Mouse (Mus musculus) intestine, embryonic 14.5 days (tissue): ENCODE data around the gene Rbm12. TPM values are rescaled to one million over a fixed set of nuclear protein-coding genes. Genes with fewer than 3 reads are reported as not detected.

ENCODE experiments used
- ATAC-seq: fragments of 200-750 bp; cut with Nextera tagmentation; replicated peaks from 2 replicates; pipeline ENCODE4 v1.8.0; 2017; ENCODE audit warnings: low read depth, moderate number of reproducible peaks, moderate TSS enrichment, moderate library complexity; ENCODE audit not compliant: low FRiP score, low TSS enrichment
- DNase-seq: peaks from one replicate; pipeline ENCODE4 v3.0.0-alpha.2; 2018; ENCODE audit warnings: low spot score
- H3K27ac ChIP-seq: fragments of 300-500 bp; sonication (generic); 2 replicates; pipeline ENCODE4 v1.5.1; 2014; ENCODE audit warnings: low read depth, mild to moderate bottlenecking, control low read depth
- H3K27me3 ChIP-seq: fragments of 300-500 bp; sonication (generic); replicated peaks from 2 replicates; pipeline ENCODE4 v1.6.1; 2014; ENCODE audit warnings: low read length, control low read depth; ENCODE audit not compliant: control insufficient read depth, insufficient read depth
- H3K36me3 ChIP-seq: fragments of 300-500 bp; sonication (generic); 2 replicates; pipeline ENCODE4 v1.6.1; 2014; ENCODE audit warnings: low read length, control low read depth; ENCODE audit not compliant: control insufficient read depth, insufficient read depth
- H3K4me1 ChIP-seq: fragments of 300-500 bp; sonication (generic); replicated peaks from 2 replicates; pipeline ENCODE4 v1.6.1; 2014; ENCODE audit warnings: low read length, control low read depth, mixed read lengths; ENCODE audit not compliant: control insufficient read depth, insufficient read depth
- H3K4me2 ChIP-seq: fragments of 300-500 bp; sonication (generic); 2 replicates; pipeline ENCODE4 v1.6.1; 2014; ENCODE audit warnings: low read length
- H3K4me3 ChIP-seq: fragments of 300-500 bp; sonication (generic); 2 replicates; pipeline ENCODE4 v1.5.1; 2014; ENCODE audit warnings: low read depth, low read length, control low read depth, mixed read lengths
- H3K9ac ChIP-seq: fragments of 300-500 bp; sonication (generic); 2 replicates; pipeline ENCODE4 v1.6.1; 2014; ENCODE audit warnings: mild to moderate bottlenecking, low read length
- H3K9me3 ChIP-seq: fragments of 300-500 bp; sonication (generic); 2 replicates; pipeline ENCODE4 v1.6.1; 2016; ENCODE audit warnings: low read length, control low read depth; ENCODE audit not compliant: control insufficient read depth
- WGBS: fragments of 180-500 bp; shearing (Covaris S2); extraction: QIAGEN DNeasy Blood & Tissue Kit; methylation state at CpG from one replicate; pipeline ENCODE4 v1.1.7; 2014; 5-methylcytosine and 5-hydroxymethylcytosine counted together
- polyA plus RNA-seq: library from polyadenylated mRNA; unstranded; fragments of >200 nt; fragmentation: Nextera tagmentation; extraction: Ambion mirVana; gene quantifications from 2 replicates; pipeline ENCODE4 v1.2.1, GENCODE M21; 2014

Rbm12 gene
- polyA plus RNA-seq = 29.1 and 31.6 TPM in 2 replicates

DNA sequence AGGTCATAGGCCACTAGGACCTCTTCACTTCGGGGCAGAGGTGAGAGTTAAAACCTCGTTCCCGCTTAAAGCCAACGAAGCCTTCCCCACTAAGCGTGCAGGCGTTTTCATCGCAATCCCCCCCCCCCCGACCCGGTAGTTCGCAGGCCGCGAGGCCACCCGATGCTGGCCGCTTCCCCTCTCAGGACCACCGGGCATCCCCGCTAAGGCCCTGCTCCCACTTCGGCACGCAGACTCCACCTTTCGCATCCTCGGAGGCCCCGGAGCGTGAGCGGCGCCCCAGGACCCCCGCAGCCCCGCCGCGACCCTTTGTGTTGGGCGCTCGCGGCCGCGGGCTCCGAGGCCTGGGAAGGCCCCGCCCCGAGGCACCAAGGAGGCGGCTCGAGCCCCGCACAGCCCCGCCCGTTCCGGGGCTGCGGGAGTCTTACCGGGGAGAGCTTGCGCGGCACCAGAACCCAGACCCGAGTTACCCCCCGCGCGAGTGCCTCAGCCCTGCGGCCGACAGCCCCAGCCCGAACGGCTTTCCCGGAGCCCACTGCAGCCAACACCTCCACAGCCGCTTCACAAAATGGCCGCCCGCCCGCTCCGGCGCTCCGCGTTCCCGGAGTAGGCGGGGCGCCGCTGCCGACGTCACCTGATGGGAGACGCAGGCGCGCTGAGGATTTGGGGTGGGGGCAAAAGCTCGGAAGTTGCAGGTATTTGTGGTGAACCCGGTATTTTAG lies at the start of gene Rbm12, which contains the start of gene Cpne1:
Gene Rbm12 (minus strand): TSS at position 621 of the 722 bp plus-strand sequence.
Gene Cpne1 (minus strand): TSS at position 608 of the 722 bp plus-strand sequence.
- no peaks in the 10 kb centered on the region for H3K9me3 ChIP-seq
- peak; percentile 98 for DNase-seq
- H3K36me3 ChIP-seq = peaks cover 5% of the 10 kb centered on the region
- H3K4me1 ChIP-seq = peaks cover 9% of the 10 kb centered on the region
- H3K27me3 ChIP-seq = no peaks in the 10 kb centered on the region
- H3K4me3 ChIP-seq = peak within 1 kb of the TSS; percentile 97
- whole genome bisulfite sequencing = under 1% methylated on average over 62 of the region's 74 CpGs
- H3K9ac ChIP-seq = peak within 1 kb of the TSS; percentile 97
- H3K27ac ChIP-seq = peak within 1 kb of the TSS; percentile 92
- peak within 1 kb of the TSS; percentile 83 for H3K4me2 ChIP-seq
- ATAC-seq = peak; percentile 94

DNA sequence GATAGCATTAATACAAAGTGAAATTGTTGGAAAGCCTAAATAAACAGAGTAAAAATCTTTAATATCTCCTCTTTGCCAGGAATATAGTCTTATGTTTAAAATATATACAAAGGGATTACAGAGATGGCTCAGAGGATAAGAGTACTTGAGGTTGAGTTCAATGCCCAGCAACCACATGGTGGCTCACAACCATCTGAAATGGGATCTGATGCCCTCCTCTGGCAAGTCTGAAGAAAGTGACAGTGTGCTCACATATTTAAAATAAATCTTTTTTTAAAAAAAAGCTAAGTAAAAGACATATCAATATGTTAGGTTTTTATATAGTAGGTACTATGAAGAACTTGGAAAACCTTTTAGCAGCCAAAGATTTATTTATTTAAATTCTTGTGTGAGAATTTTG lies 39.8 kb upstream of the Rbm12 start:
- Histone ChIP-seq H3K36me3 (peaks cover 91% of the 10 kb centered on the region), H3K9ac (no peak overlapping the region), H3K27me3 (no peaks in the 10 kb centered on the region), H3K4me1 (no peaks in the 10 kb centered on the region), H3K4me3 (no peak overlapping the region), H3K4me2 (no peak overlapping the region), H3K27ac (no peak overlapping the region), H3K9me3 (no peaks in the 10 kb centered on the region)
- ATAC-seq (no peak), DNase-seq (no peak)

GRCm38 (mm10) chr2:156147316-156147915 lies 35.6 kb upstream of the Rbm12 start:
- H3K36me3 ChIP-seq = peaks cover 63% of the 10 kb centered on the region
- H3K27ac ChIP-seq = no peak overlapping the region
- no peak overlapping the region for H3K4me3 ChIP-seq
- no peak overlapping the region for H3K9ac ChIP-seq
- no peak for ATAC-seq
- WGBS = 81% methylated on average over 3 of the region's 3 CpGs
- H3K4me1 ChIP-seq = peaks cover 5% of the 10 kb centered on the region; the same call in 1 of the 2 replicates
- no peaks in the 10 kb centered on the region for H3K27me3 ChIP-seq
- no peak for DNase-seq
- no peaks in the 10 kb centered on the region for H3K9me3 ChIP-seq
- no peak overlapping the region for H3K4me2 ChIP-seq

DNA sequence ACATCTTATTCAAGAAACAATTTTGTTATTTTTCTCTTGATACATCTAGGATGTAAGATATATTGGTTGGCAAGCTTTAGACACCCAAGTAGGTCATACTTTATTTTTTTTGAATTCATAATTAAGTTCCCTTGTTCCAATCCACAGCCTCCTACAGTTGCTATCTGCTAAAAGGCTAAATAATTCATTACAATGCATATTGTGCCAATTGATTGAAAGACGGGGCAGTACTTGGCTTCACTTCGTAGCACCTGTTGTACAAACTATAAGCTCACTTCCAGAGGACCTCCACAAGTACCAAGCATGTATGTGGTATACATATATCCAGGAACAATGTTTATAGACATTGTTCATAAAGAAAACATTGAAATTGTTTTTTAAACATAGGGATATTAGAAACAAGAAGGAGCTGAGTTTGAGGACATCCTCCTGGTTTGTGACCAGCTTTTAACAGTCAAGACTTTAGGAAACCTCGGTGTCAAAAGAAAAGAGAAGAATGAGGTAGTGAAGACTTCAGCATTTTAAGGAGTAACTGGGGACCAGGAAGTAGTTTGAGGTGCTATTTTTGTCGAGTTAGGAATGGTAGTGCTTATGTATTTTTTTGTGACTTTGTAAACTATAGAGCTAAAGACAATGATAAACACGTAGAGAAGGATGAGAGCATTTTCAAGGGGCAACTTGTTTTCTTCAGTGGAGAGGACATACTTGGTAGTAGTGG lies 34.7 kb upstream of the Rbm12 start:
- no peak overlapping the region for H3K4me3 ChIP-seq
- no peaks in the 10 kb centered on the region for H3K27me3 ChIP-seq
- peaks cover 54% of the 10 kb centered on the region for H3K36me3 ChIP-seq
- no peak overlapping the region for H3K4me2 ChIP-seq
- H3K27ac ChIP-seq = no peak overlapping the region
- no peak overlapping the region for H3K9ac ChIP-seq
- DNase-seq (no peak), ATAC-seq (no peak)
- 69% methylated on average over 5 of the region's 5 CpGs for WGBS
- no peaks in the 10 kb centered on the region for H3K9me3 ChIP-seq
- H3K4me1 ChIP-seq = peaks cover 5% of the 10 kb centered on the region; the same call in 1 of the 2 replicates

- H3K4me2 ChIP-seq = peak overlapping the region; percentile 81
- peaks cover 46% of the 10 kb centered on the region for H3K36me3 ChIP-seq
- no peak overlapping the region; the same call in 1 of the 2 replicates for H3K9ac ChIP-seq
- DNase-seq (no peak), ATAC-seq (no peak)
- H3K27me3 ChIP-seq = no peaks in the 10 kb centered on the region
- peaks cover 5% of the 10 kb centered on the region; the same call in 1 of the 2 replicates for H3K4me1 ChIP-seq
- H3K4me3 ChIP-seq = no peak overlapping the region
- no peaks in the 10 kb centered on the region for H3K9me3 ChIP-seq
- no peak overlapping the region for H3K27ac ChIP-seq
- WGBS = 62% methylated on average over 11 of the region's 11 CpGs
Observed at GRCm38 (mm10) chr2:156145486-156146130, 33.8 kb upstream of the Rbm12 start.

GRCm38 (mm10) chr2:156143953-156144724 lies 32.4 kb upstream of the Rbm12 start, which contains the start of the genes Romo1 and Nfs1:
Gene Romo1 (plus strand): TSS chr2:156144039.
Gene Nfs1 (minus strand): TSS chr2:156144186.
- DNase-seq (peak; percentile 95), ATAC-seq (peak; percentile 95)
- Histone ChIP-seq H3K9ac (peak within 1 kb of the TSS; percentile 86), H3K27me3 (no peaks in the 10 kb centered on the region), H3K36me3 (peaks cover 32% of the 10 kb centered on the region), H3K27ac (peak within 1 kb of the TSS; percentile 88), H3K4me1 (peaks cover 5% of the 10 kb centered on the region; the same call in 1 of the 2 replicates), H3K9me3 (no peaks in the 10 kb centered on the region), H3K4me2 (peak within 1 kb of the TSS; percentile 81), H3K4me3 (peak within 1 kb of the TSS; percentile 83)
- WGBS = 0% methylated on average over 69 of the region's 70 CpGs

- peak overlapping the region; percentile 81 for H3K4me2 ChIP-seq
- H3K27me3 ChIP-seq = no peaks in the 10 kb centered on the region
- no peak for ATAC-seq
- H3K36me3 ChIP-seq = peaks cover 24% of the 10 kb centered on the region
- H3K4me1 ChIP-seq = peaks cover 5% of the 10 kb centered on the region; the same call in 1 of the 2 replicates
- peak overlapping the region; percentile 83 for H3K4me3 ChIP-seq
- 1% methylated on average over 16 of the region's 16 CpGs for WGBS
- peak overlapping the region; percentile 86 for H3K9ac ChIP-seq
- H3K9me3 ChIP-seq = no peaks in the 10 kb centered on the region
- no peak for DNase-seq
- peak overlapping the region; percentile 88 for H3K27ac ChIP-seq
Observed at GRCm38 (mm10) chr2:156143367-156143766, 31.6 kb upstream of the Rbm12 start.
